Mouse (Mus musculus) mesoderm, embryonic 11.5 days (tissue): Measurements from ENCODE around the gene Olfr711.
"Not testable (repeated sequence)": the region's sequence is repeated elsewhere in the genome, so short reads cannot be mapped to it uniquely, and the experiment has no call there.

Experiments
- DNase-seq: peaks from one replicate; pipeline ENCODE4 v3.0.0-alpha.2; 2012; ENCODE audit warnings: low read depth, low spot score

Olfr711 gene

DNA sequence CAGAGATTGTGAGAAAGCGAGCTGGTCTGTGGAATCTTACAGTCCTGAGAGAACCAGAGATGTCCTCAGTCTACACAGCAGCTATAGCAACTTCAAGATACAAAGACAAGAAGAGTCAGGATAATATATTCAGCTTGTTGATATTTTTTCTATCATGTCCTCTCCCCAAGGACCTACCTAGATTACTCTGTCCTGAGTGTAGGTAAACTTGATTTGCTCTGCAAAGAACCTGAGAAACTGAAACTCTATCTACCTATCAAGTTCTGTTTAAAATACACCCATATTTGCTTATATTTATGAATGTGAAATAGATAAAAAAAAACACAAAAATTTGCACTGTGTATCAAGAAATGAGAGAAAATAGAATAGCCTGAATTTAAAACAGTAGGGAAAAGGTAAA is at the start of gene Olfr711:
Gene Olfr711 (minus strand): TSS at position 101 of the 400 bp plus-strand sequence.
- DNase-seq: no peak

DNA sequence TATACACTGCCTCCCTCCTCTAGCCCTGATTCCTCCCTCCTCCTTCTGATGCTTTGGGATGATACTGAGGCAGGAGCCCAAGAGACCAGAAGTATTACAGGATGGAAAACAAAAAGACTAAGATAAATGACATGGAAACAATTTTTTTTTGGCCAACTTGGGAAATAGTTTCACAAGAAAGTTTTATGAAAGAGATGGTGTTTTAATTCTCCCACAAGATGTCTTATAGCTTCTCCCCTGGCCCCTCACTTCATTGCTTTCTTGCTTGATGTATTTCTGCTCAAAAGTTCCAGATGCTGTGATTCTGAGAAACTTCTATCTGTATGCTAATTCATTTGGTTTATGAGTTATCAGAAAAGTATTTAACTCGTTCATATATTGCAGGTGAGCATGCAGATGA is 30.7 kb upstream of the Olfr711 start, which contains the start of gene Olfr2:
Gene Olfr2 (minus strand): TSS at position 101 of the 400 bp plus-strand sequence.
- DNase-seq: no peak

DNA sequence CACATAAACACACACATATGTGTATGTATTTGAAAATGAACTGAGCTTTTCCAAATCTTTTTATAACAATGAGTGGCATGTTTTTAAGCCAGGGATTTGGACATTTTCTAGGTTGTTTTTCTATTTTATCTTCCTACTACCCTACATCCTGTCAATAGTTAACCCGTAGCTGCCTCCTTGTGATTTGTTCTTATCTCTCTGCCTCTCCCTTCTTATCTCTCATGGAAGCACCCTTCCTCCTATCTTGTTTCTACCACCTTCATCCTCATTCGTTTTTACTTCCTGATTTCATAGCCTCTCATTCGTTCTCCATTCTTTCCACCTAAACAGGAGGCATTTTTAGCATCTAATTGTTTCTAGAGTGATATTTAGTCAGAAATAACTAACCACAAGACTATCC is 28.9 kb upstream of the Olfr711 start:
- no peak for DNase-seq

DNA sequence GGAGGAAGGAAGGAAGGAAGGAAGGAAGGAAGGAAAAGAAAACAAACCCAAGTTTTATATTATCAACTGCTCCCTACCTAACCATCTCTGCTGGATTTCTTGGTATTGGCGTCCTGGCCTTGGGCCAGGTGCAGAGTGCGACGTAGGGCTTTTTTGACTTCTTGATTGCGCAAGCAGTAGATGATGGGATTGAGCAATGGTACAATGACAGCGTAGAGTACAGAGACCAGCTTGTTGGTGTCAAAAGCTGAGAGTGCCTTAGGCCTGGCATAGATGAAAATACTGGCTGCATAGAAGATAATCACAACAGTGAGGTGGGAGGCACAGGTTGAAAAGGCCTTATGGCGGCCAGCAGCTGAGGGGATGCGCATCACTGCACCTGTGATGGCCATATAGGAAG is 25.5 kb upstream of the Olfr711 start:
- no peak for DNase-seq

DNA sequence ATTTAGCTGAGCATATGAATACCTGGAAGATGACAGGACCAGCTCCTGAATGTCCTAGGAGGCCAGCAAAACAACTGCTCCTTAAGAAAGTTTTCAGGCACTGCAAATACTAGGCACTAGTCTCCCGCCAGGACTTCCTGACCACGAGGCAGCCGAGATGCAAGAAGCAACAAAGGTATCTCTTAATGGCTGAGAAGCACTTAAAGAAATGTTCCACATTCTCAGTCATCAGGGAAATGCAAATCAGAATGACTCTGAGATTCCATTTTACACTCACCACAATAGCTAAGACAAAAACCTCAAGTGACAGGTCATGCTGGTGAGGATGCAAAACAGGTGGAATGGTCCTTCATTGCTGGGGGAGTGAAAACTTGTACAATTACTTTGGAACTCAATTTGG is 10.0 kb upstream of the Olfr711 start:
- DNase-seq: no peak

DNA sequence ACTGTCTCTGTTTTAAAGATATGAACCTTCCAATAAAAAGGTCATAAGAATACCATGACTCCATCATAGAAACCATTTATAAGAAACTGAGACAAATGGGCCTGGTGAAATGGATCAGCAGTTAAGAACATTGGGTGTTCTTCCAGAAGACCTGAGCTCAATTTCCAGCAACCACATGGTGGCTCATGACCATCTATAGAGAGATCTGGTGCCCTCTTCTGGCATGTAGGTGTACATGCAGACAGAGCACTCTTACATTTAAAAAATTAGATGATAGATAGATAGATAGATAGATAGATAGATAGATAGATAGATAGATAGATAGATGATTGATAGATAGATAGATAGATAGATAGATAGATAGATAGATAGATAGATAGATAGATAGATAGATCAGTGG is 7.8 kb downstream of the Olfr711 start:
- peak; percentile 9 for DNase-seq

DNA sequence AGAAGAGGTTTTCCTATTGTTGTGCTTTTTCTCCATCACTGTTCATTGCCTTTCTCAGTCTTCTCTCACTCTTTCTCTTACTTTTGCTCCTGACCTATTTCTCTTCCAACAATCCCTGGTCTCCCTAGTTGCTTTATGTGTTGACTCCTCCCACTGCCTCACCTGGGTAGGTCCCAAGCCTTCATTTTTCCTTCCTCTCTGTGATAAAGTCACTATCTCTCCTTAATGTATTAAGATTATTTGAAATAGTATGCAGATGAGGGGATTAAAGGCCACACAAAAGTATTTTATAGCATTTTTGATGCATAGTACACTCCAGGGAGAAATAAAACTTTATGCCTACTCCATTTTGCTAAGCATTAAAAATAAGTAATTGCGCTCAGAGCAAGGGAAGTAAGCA is 11.4 kb downstream of the Olfr711 start, which contains the start of gene Olfr6:
Gene Olfr6 (minus strand): TSS at position 101 of the 400 bp plus-strand sequence.
- no peak for DNase-seq

DNA sequence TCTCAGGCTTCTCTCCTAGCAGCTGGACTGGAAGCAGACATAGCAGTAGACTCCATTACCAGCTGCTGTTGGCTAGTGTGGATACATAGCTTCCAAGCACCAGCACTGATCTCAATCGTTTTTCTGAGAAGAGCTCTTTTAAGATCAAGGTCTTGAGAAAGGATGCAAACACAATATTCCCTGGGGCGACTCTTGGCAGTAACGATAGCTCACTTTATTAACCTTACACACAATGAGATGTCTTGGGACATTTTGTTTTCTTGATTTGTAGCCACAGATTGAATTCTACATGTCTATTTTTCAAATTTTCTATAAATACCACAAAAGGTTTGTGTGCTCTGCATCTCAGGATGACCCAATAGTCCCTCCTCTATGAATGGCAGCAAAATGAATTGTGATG is 27.0 kb downstream of the Olfr711 start, which contains the start of gene Olfr710:
Gene Olfr710 (minus strand): TSS at position 101 of the 400 bp plus-strand sequence.
- no peak for DNase-seq

DNA sequence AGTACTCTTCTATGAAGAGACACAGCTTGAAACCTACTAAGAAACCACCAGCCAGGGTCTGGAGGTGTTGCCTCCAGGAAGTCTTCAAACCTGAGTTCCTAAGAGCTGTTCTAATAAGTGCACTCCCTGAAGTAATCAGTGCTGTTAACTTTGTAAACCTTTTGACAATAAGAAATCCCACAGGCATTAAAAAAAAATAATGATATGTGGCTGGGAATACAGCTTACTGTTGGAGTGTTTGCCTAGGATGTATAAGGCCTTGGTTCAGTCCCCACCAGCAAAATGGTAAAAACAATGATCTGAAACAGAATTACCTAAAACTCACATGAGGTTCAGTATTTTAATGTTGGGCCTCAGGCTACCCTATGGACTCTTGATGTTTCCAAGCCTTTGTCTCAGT is 43.1 kb downstream of the Olfr711 start, which contains the start of gene Olfr709-ps1:
Gene Olfr709-ps1 (minus strand): TSS at position 101 of the 400 bp plus-strand sequence.
- DNase-seq: no peak

DNA sequence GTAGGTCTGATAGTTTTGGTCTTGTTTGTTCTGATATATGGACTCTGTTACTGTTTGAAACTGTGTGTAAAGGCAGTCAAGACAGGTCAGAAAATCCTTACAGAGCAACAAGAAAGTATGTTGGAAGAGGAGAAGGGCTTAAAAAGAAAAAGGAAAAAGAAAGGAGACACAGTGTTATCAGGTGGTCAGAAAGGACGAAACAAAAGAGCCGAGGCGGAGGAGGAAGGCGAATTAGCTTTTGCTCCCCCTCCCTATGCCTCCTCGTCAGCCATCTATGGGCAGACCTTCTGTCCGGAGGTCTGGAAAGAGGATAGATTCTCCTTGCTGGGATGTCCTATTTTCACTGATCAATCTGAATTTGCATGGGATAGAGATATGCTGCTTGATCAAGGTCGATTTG is 54.3 kb downstream of the Olfr711 start:
- not testable (repeated sequence) for DNase-seq
